Mouse (Mus musculus): ENCODE results near the gene Snrpb2. TPM values are rescaled to one million over a fixed set of nuclear protein-coding genes. Genes with fewer than 3 reads are reported as not detected.

The Snrpb2 gene
- polyA plus RNA-seq, 1 experiment from 2014 or later: 47.8 TPM

DNA sequence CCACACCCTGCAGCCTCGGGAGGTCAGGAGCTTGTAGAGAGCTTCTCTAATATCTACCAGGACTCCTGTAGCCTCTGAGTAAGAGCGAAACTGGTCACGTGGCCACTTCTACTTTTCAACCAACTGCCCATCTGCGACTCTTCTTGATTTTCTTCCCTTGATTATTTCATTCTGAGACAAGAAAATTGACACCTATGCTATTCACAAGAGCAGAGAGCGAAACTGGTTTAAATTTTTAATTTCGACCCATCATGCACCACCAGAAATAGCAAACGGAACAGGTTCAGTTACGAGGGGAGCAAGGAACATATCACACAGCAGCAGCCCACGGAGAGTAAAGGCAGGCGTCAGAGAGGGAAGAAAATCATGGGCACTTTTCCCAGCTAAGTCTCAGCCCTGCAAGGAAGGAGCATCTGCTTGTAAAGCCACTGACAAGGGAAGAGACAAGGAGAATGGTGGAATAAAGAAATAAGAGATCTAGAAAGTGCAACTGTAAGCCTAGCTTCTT, 27.7 kb upstream of the Snrpb2 start:
- Histone ChIP-seq H3K4me1 (replicated peaks; ENCODE audit: control insufficient read depth, insufficient read depth) (no peaks in the 10 kb centered on the region), H3K9ac (ENCODE audit: low read length) (no peak overlapping the region), H3K27me3 (ENCODE audit: control insufficient read depth, insufficient read depth, low read length) (no peaks in the 10 kb centered on the region), H3K27ac (replicated peaks) (no peak overlapping the region), H3K9me3 (ENCODE audit: control insufficient read depth, low read length) (no peaks in the 10 kb centered on the region), H3K4me2 (replicated peaks; ENCODE audit: low read depth) (peak overlapping the region; percentile 39), H3K4me3 (ENCODE audit: low read depth, low read length) (peak overlapping the region; percentile 1; the same call in 1 of the 2 replicates), H3K36me3 (ENCODE audit: control insufficient read depth, insufficient read depth, low read length) (no peaks in the 10 kb centered on the region)
- no peak for DNase-seq (ENCODE audit: low spot score)
- 45% methylated on average over 10 of the region's 10 CpGs for WGBS
- no peak for ATAC-seq (ENCODE audit: low FRiP score, low TSS enrichment)
- TF ChIP-seq CTCF (IDR thresholded peaks at IDR 0.05; ENCODE audit: low read depth) (no peak), EP300 (optimal IDR thresholded peaks at IDR 0.05) (no peak)

DNA sequence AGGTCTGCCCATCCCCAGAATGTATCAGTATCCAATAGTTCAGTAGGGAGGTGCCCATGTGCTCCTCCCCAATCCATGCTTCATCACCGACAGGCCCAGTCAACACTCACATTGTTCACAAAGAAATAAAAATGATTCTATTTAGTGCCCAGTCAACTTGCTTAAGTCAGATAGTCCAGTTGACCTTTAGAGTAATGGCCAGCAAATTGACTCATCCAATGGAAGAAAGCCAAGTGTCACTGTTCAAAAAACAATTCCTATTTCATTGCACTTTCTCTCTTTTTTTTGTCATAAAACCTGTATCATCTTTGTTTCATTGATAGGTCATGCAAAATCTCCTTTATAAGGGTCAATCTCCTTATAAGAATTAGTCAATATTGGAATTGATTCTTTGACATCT, 21.2 kb upstream of the Snrpb2 start:
- Histone ChIP-seq H3K27ac (replicated peaks) (no peak overlapping the region), H3K9me3 (ENCODE audit: control insufficient read depth, low read length) (no peaks in the 10 kb centered on the region), H3K4me1 (replicated peaks; ENCODE audit: control insufficient read depth, insufficient read depth) (no peaks in the 10 kb centered on the region), H3K4me2 (replicated peaks; ENCODE audit: low read depth) (no peak overlapping the region), H3K9ac (ENCODE audit: low read length) (no peak overlapping the region), H3K4me3 (ENCODE audit: low read depth, low read length) (no peak overlapping the region), H3K36me3 (ENCODE audit: control insufficient read depth, insufficient read depth, low read length) (no peaks in the 10 kb centered on the region), H3K27me3 (ENCODE audit: control insufficient read depth, insufficient read depth, low read length) (no peaks in the 10 kb centered on the region)
- ATAC-seq (ENCODE audit: low FRiP score, low TSS enrichment): no peak
- WGBS: 82% methylated on average over 1 of the region's 1 CpGs
- TF ChIP-seq CTCF (IDR thresholded peaks at IDR 0.05; ENCODE audit: low read depth): no peak
- TF ChIP-seq EP300 (optimal IDR thresholded peaks at IDR 0.05): no peak
- DNase-seq (ENCODE audit: low spot score): no peak

DNA sequence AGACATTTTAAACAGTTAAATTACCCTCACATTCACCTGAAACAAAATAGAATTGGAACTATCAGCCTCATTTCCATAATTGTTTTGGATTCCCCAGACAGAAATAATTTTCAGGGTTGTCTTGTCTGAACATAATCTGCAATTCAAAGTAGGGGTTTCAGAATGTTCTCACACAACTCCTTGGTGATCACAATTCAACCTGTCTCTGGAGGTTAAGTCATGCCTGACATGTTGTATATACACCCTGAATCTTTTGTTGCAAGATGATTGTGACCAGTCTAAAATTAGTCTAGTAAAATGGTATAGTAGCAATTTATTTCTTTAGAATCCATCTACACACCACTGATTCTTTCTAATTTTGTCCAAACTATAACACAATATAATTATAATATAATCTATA, 7.6 kb upstream of the Snrpb2 start:
- Histone ChIP-seq H3K4me2 (replicated peaks; ENCODE audit: low read depth) (no peak overlapping the region), H3K9ac (ENCODE audit: low read length) (no peak overlapping the region), H3K4me1 (replicated peaks; ENCODE audit: control insufficient read depth, insufficient read depth) (no peaks in the 10 kb centered on the region), H3K36me3 (ENCODE audit: control insufficient read depth, insufficient read depth, low read length) (no peaks in the 10 kb centered on the region), H3K27ac (replicated peaks) (no peak overlapping the region), H3K9me3 (ENCODE audit: control insufficient read depth, low read length) (no peaks in the 10 kb centered on the region), H3K27me3 (ENCODE audit: control insufficient read depth, insufficient read depth, low read length) (no peaks in the 10 kb centered on the region), H3K4me3 (ENCODE audit: low read depth, low read length) (no peak overlapping the region)
- ATAC-seq (ENCODE audit: low FRiP score, low TSS enrichment): no peak
- TF ChIP-seq EP300 (optimal IDR thresholded peaks at IDR 0.05) (no peak), CTCF (IDR thresholded peaks at IDR 0.05; ENCODE audit: low read depth) (no peak)
- DNase-seq (ENCODE audit: low spot score): no peak

DNA sequence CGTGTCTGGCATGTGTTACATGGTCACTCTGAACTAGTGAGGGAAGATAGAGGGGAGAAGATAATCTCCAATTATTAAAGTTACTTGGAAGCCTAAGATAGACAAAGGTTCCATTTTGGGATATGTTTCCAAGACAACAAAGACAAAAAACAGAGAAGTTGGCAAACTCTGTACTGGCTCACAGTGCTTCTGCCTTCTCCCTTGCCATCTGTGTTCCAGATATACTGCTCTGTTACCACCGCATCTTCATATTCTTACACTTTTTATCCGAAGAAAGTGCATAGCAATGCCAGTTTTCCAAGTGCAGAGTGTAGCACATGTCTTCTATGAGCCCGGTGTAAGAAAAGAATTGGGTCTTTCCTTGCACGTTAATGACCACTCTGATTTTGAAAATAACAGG, 6.1 kb upstream of the Snrpb2 start:
- Histone ChIP-seq H3K36me3 (ENCODE audit: control insufficient read depth, insufficient read depth, low read length) (no peaks in the 10 kb centered on the region), H3K4me2 (replicated peaks; ENCODE audit: low read depth) (no peak overlapping the region), H3K4me1 (replicated peaks; ENCODE audit: control insufficient read depth, insufficient read depth) (no peaks in the 10 kb centered on the region), H3K9me3 (ENCODE audit: control insufficient read depth, low read length) (no peaks in the 10 kb centered on the region), H3K9ac (ENCODE audit: low read length) (no peak overlapping the region), H3K4me3 (ENCODE audit: low read depth, low read length) (no peak overlapping the region), H3K27me3 (ENCODE audit: control insufficient read depth, insufficient read depth, low read length) (no peaks in the 10 kb centered on the region), H3K27ac (replicated peaks) (no peak overlapping the region)
- DNase-seq (ENCODE audit: low spot score): no peak
- ATAC-seq (ENCODE audit: low FRiP score, low TSS enrichment): no peak
- TF ChIP-seq EP300 (optimal IDR thresholded peaks at IDR 0.05): no peak
- no peak for TF ChIP-seq CTCF (IDR thresholded peaks at IDR 0.05; ENCODE audit: low read depth)
- WGBS: 61% methylated on average over 5 of the region's 5 CpGs

DNA sequence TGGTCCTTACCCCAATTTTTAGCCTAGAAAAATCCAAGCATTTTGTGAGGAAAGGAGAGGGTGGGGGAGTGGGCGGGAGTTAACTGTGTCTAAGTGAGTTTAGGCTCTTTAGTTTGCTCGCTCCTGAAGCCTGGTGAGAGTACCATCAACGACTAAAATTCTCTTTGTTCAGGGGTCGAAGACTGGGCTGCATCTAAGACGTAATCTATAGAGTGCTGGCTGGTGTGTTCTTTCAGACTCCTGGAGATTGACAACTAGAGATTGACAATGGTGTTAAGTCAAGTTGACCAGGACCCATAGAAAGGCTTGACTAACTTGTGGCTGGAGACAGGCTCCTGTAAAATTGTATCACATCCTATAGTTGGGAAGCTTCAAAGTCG, 417 bp upstream of the Snrpb2 start:
- Histone ChIP-seq H3K4me1 (replicated peaks; ENCODE audit: control insufficient read depth, insufficient read depth) (peaks cover 2% of the 10 kb centered on the region; the same call in 1 of the 2 replicates), H3K9me3 (ENCODE audit: control insufficient read depth, low read length) (no peaks in the 10 kb centered on the region), H3K9ac (ENCODE audit: low read length) (peak overlapping the region; percentile 89; the same call in 1 of the 2 replicates), H3K27ac (replicated peaks) (no peak overlapping the region), H3K4me2 (replicated peaks; ENCODE audit: low read depth) (peak overlapping the region; percentile 79), H3K36me3 (ENCODE audit: control insufficient read depth, insufficient read depth, low read length) (no peaks in the 10 kb centered on the region), H3K4me3 (ENCODE audit: low read depth, low read length) (peak overlapping the region; percentile 89), H3K27me3 (ENCODE audit: control insufficient read depth, insufficient read depth, low read length) (no peaks in the 10 kb centered on the region)
- WGBS: 42% methylated on average over 6 of the region's 6 CpGs
- ATAC-seq (ENCODE audit: low FRiP score, low TSS enrichment) (no peak; the same call in none of the 2 replicates), DNase-seq (ENCODE audit: low spot score) (no peak)
- TF ChIP-seq CTCF (IDR thresholded peaks at IDR 0.05; ENCODE audit: low read depth) (no peak), EP300 (optimal IDR thresholded peaks at IDR 0.05) (no peak)

DNA sequence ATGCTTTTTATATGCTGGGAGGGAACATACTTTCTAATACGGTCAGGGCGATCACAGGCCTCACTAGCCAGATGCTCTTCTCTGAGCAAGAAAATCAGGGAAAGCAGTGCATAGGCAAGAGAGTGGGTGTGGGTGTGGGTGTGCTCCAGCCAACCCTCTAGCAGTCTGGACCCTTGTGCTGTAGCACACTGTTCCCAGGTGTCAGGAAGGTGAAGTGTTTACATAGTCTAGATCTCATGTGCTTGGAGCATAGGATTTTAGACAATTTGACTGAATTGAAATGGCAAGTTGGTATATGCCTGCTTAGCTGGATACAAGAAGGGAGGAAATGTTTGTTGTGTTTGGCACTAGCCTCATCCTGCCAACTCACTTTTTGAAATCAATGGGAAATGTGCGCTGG, 3.1 kb downstream of the Snrpb2 start:
- H3K27ac ChIP-seq (replicated peaks): no peak overlapping the region
- ATAC-seq (ENCODE audit: low FRiP score, low TSS enrichment) (no peak), DNase-seq (ENCODE audit: low spot score) (no peak)
- TF ChIP-seq CTCF (IDR thresholded peaks at IDR 0.05; ENCODE audit: low read depth) (no peak), EP300 (optimal IDR thresholded peaks at IDR 0.05) (no peak)
- H3K9ac ChIP-seq (ENCODE audit: low read length): no peak overlapping the region
- H3K4me2 ChIP-seq (replicated peaks; ENCODE audit: low read depth): no peak overlapping the region
- H3K36me3 ChIP-seq (ENCODE audit: control insufficient read depth, insufficient read depth, low read length): peaks cover 13% of the 10 kb centered on the region
- no peaks in the 10 kb centered on the region for H3K27me3 ChIP-seq (ENCODE audit: control insufficient read depth, insufficient read depth, low read length)
- no peak overlapping the region for H3K4me3 ChIP-seq (ENCODE audit: low read depth, low read length)
- 86% methylated on average over 3 of the region's 3 CpGs for WGBS
- peaks cover 2% of the 10 kb centered on the region; the same call in 1 of the 2 replicates for H3K4me1 ChIP-seq (replicated peaks; ENCODE audit: control insufficient read depth, insufficient read depth)
- H3K9me3 ChIP-seq (ENCODE audit: control insufficient read depth, low read length): no peaks in the 10 kb centered on the region

Measured in stomach, postnatal 0 days (tissue).